Mouse (Mus musculus) monocyte, adult 5-6 weeks (primary cell): ENCODE measurements at regions not wholly inside any gene's neighbourhood (a gene's known extent, or its start where the extent isn't known, plus 50 kb on each side); places are given as distances from the start of the nearest gene placed in this dataset.

Source experiments
- ATAC-seq: fragments of 153-309, 156-312 bp; replicated peaks from 2 replicates; pipeline ENCODE4 v1.8.0; 2017; ENCODE audit warnings: mild to moderate bottlenecking; ENCODE audit not compliant: low TSS enrichment, insufficient number of reproducible peaks, severe bottlenecking, poor library complexity, low FRiP score

DNA sequence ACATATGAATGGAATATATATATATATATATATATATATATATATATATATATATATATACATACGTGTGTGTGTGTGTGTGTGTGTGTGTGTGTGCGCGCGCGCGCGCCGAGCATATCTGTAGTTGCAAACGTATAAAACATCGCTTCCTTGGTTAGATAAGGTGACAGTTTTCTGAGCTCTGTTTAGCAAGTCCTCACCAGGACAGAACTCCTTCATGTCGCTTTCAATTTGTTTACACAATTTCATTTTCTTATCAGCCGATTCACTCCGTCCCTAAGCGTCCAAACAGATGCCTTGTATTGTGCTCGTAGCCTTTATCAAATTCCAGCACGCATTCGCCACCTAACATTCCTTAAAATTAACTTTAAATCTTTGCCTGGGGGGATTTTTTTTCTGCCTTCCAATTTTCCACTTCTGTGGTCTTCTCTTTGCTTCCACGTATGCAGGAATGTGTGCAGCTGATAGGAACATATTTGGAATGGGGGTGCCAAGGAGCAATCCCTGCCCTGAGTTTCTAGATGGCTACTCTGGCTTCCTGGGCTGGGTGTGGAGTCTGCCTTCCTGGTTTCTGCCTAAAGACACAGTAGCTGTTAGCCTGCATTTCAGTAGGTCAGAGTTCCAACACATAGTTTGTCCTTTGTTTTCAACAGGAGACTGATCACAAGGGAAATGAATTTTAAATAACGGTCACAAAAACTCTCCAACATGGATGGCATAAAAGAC, 575.7 kb downstream of the Robo2 start:
- no peak for ATAC-seq

- ATAC-seq = no peak
These were observed 590.0 kb downstream of the Robo2 start for GRCm38 (mm10) chr16:73821387-73822338.

DNA sequence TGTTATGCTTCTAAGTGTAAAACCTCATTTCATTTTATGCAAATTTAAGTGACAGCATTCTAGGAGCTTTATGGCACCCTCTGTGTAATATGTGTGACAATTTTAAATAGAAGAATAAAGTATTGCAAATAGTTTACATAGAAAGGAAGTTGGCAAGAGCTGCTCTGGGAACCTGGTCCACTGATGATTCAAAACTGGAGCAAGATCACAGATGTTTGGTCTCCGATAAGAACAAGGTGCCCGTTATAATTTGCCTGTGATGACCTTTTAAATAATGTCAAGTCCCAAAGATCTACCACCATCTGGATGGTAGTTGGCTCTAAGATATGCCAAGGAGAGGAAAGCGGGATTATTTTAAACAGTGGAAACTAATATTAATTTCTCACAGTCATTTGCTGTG, 607.1 kb downstream of the Robo2 start:
- no peak for ATAC-seq

DNA sequence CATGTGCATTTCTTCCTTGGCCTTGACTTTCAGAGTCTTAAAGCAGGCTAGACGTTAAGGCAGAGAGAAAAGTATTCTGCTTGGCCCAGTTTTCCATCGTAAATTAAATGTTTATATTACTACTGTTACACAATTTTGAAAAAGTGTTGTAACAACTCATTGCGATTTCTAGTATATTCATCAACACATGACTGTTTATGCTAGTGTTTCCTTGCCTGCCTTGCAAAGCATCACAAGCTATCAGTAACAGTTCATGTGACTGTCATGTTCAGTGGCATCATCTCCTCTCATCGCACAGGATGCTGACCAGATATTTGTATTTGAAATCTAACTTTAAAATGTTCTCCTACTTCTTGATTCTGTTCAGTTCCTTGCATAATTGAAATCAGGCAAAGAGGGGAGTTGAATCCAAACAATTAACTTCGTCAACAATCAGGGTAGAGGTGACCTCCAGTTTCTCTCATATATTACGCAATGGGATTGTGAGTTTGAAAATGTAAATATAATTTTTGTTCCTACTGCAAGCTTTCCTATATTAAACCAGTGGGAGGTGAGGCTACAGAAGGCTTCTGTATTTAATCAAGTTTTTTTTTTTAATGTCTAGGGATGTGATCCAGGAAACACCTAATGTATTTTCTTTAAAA, 615.0 kb downstream of the Robo2 start:
- no peak for ATAC-seq

- no peak for ATAC-seq
These were observed 626.6 kb downstream of the Robo2 start for GRCm38 (mm10) chr16:73785074-73785438.

DNA sequence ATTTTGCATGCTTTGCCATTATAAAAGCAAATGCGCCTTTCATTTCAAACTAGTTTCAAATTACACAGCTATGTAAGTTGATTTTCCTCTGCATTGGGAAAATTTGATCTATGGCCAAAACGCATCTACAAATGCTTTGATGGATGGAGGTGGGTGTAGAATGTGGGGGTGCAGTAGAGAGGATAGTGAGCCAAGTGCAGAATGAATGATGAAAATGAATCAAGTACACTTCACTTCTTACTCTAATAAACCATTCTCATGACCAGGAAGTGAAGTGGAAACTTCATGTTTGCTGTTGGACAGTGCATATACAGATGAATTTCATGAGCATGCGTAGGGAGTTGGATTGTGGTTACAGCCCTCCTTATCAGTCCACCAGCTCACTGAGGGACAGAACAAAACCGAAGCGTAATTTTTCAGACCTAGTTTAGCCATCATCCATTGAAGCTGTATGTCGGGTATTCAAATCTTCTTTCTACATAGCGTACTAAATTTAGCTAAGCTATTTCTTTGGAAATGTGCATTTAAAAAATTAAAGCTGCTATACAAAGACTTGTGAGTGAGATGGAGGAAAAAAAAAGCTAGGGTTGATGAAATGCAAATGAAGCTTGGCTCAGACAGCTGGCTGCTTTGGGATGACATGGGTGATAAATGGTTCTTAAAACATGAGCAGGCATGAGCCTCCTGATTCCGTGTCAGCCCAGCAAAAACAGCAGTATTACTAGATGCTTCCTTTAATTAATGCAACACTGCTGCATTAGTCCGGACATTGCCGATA, 627.1 kb downstream of the Robo2 start:
- ATAC-seq = no peak

- ATAC-seq = no peak
These were observed 639.2 kb downstream of the Robo2 start for GRCm38 (mm10) chr16:73772454-73772853.

DNA sequence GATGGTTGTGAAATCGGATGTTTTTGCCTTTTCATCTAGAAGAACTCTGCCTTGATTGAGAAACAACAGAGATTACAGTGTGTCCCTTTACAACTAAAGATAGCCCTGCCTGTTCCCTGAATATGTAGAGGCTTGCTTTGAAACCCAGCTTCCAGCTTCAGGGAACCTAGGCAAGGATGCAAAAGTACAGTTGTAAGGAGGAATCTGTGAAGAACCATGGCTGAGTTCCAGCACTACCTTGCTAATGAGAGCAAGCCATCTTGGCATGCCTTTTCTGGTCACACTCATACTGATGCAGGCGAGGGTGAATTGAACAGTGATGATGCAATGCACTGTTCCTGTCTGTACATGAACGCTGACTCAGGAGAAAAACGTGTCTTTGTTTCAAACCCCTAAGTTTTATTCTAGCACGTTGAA, 641.2 kb downstream of the Robo2 start:
- peak; percentile 59; the same call in 1 of the 2 replicates for ATAC-seq

DNA sequence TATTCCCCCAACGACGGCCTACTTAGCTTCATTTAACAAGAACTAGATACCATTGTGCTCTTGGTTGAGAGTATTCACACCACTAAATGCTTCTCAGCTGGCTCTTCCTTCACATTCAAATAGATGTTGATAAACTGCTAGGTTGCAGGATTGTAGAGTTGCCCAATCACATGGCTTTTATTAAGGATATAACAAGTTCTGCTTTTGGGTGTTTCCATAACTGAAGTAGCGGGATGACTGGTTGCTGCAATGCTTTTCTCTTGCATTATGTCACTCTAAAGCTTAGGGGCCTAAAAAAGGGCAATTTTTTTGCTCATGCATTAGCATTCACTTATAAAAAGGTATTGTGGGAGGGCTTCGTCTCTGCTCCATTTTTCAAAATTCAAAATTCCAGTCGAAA, 641.9 kb downstream of the Robo2 start:
- ATAC-seq = peak; percentile 40

GRCm38 (mm10) chr16:73768706-73769105, 642.9 kb downstream of the Robo2 start:
- no peak for ATAC-seq

- no peak for ATAC-seq
These were observed 646.4 kb downstream of the Robo2 start for GRCm38 (mm10) chr16:73765184-73765583.

GRCm38 (mm10) chr16:73760921-73761320, 650.7 kb downstream of the Robo2 start:
- ATAC-seq = no peak

DNA sequence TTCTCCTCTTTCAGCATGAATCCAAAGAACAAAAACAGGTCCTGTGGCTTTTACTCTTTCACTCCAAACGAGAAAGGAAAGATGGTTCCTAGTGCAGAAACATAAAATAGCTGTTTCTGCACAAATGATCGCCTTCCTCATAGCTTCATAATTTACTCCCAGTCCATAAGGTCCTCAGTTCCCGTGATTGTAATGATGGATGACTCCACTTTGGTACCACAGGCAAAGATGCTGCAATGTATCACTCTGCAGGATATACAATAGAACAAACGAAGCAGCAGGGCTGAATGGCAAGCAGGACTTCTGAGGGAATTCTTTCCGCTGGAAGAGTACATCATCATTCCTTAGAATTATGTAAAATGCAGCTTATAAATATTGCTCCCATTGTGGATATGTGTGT, 652.8 kb downstream of the Robo2 start:
- no peak for ATAC-seq

DNA sequence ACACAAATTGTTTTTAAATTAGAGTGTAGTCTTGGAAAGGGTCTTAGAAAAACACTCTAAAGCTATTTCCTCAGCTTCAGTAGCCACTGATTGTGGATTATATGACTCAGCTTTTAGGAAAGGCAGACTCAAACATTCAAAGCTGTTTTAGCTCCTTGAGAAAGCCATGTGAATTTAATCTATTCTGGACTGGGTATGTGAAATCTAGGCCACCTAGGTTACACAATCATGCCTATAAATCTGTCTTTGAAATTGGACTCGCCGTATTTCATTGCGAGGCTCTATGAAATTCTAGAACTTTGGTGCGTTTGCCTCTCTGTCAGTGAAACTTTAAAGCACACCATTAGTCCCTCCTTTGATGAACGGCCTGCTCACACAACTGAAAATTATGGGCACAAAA, 657.3 kb downstream of the Robo2 start:
- ATAC-seq = no peak

GRCm38 (mm10) chr16:73728297-73728696, 683.3 kb downstream of the Robo2 start:
- ATAC-seq = no peak

- no peak for ATAC-seq
These were observed 691.9 kb downstream of the Robo2 start for GRCm38 (mm10) chr16:73719691-73720090.

GRCm38 (mm10) chr16:73716301-73716700, 695.3 kb downstream of the Robo2 start:
- ATAC-seq = no peak

DNA sequence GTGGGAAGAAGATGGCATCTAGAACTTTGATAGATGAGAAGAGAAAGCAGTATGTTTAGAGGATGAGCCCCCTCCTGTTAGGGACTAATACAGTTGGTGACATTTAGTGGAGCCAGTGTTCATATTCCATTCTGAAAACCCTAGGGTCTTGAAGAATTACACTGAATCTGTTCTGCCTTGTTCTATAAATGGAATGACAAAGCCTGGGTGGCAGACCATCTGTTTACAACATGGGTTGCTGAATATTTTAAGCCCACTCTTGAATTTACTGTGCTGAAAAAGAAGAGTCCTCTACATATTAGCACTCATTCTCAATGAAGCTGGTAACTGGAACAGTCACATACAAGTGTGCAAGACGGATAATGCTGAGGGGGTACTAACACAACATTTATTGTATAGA, 704.6 kb downstream of the Robo2 start:
- ATAC-seq = no peak

GRCm38 (mm10) chr16:73689274-73689673, 722.4 kb downstream of the Robo2 start:
- no peak for ATAC-seq
